Mouse (Mus musculus) limb, embryonic 14.5 days (tissue): ENCODE results near the gene Smpdl3a. TPM values are rescaled to one million over a fixed set of nuclear protein-coding genes. Genes with fewer than 3 reads are reported as not detected.

Experiments
- ATAC-seq: fragments of 200-750 bp; cut with Nextera tagmentation; 2 replicates; pipeline ENCODE4 v1.8.0; 2017; ENCODE audit warnings: low read depth, moderate number of reproducible peaks, moderate TSS enrichment; ENCODE audit not compliant: low FRiP score
- DNase-seq: peaks from one replicate; pipeline ENCODE4 v3.0.0-alpha.2; 2015; ENCODE audit warnings: low spot score
- H3K27ac ChIP-seq: fragments of 300-500 bp; sonication (generic); replicated peaks from 2 replicates; pipeline ENCODE4 v1.5.1; 2014; ENCODE audit warnings: low read depth, mild to moderate bottlenecking, low read length, moderate library complexity, mixed read lengths
- H3K27me3 ChIP-seq: fragments of 300-500 bp; sonication (generic); 2 replicates; pipeline ENCODE4 v1.6.1; 2014; ENCODE audit warnings: low read length, mixed read lengths; ENCODE audit not compliant: control insufficient read depth, insufficient read depth
- H3K36me3 ChIP-seq: fragments of 300-500 bp; sonication (generic); 2 replicates; pipeline ENCODE4 v1.6.1; 2014; ENCODE audit warnings: mild to moderate bottlenecking, low read length, moderate library complexity, mixed read lengths; ENCODE audit not compliant: control insufficient read depth, insufficient read depth
- H3K4me1 ChIP-seq: fragments of 300-500 bp; sonication (generic); 2 replicates; pipeline ENCODE4 v1.6.1; 2014; ENCODE audit warnings: antibody characterized with exemption, low read length, mixed read lengths; ENCODE audit not compliant: control insufficient read depth, insufficient read depth
- H3K4me2 ChIP-seq: fragments of 300-500 bp; sonication (generic); replicated peaks from 2 replicates; pipeline ENCODE4 v1.6.1; 2014; ENCODE audit warnings: low read depth, mild to moderate bottlenecking, low read length, moderate library complexity; ENCODE audit not compliant: severe bottlenecking
- H3K4me3 ChIP-seq: fragments of 300-500 bp; sonication (generic); replicated peaks from 2 replicates; pipeline ENCODE4 v1.5.1; 2014; ENCODE audit warnings: low read length
- H3K9ac ChIP-seq: fragments of 300-500 bp; sonication (generic); 2 replicates; pipeline ENCODE4 v1.6.1; 2014; ENCODE audit warnings: mild to moderate bottlenecking, low read depth, low read length, moderate library complexity; ENCODE audit not compliant: severe bottlenecking
- H3K9me3 ChIP-seq: fragments of 300-500 bp; sonication (generic); 2 replicates; pipeline ENCODE4 v1.6.1; 2016; ENCODE audit warnings: low read length; ENCODE audit not compliant: control insufficient read depth
- POLR2A ChIP-seq: fragments of 200-500 bp; IDR thresholded peaks from 2 replicates; pipeline ENCODE4 v1.8.0; 2012; ENCODE audit warnings: inconsistent platforms, mild to moderate bottlenecking, moderate library complexity, borderline replicate concordance; ENCODE audit not compliant: insufficient read depth, insufficient read length; ENCODE audit errors: extremely low read depth
- WGBS: fragments of 180-500 bp; shearing (Covaris S2); extraction: QIAGEN DNeasy Blood & Tissue Kit; methylation state at CpG from one replicate; pipeline ENCODE4 v1.1.7; 2014; 5-methylcytosine and 5-hydroxymethylcytosine counted together
- polyA plus RNA-seq, 2 experiments: library from polyadenylated mRNA; depleted of rRNA in 1 of 2; stranded (reverse) in 1 of 2; unstranded in 1 of 2; fragments of >200 nt; fragmentation: Nextera tagmentation in 1 of 2; extraction: Ambion mirVana in 1 of 2; gene quantifications; 2 replicates each; pipeline versions ENCODE4 v1.2.1 to v1.2.3; 2012 to 2014

Smpdl3a gene
- polyA plus RNA-seq, 2 experiments: 13.7 to 14.3 TPM

GRCm38 (mm10) chr10:57760694-57761093 is 33.4 kb upstream of the Smpdl3a start:
- Histone ChIP-seq H3K36me3 (no peaks in the 10 kb centered on the region), H3K4me1 (no peaks in the 10 kb centered on the region), H3K4me2 (no peak overlapping the region), H3K27me3 (no peaks in the 10 kb centered on the region), H3K4me3 (no peak overlapping the region), H3K9ac (no peak overlapping the region), H3K27ac (no peak overlapping the region), H3K9me3 (no peaks in the 10 kb centered on the region)
- no peak for ATAC-seq
- no peak for TF ChIP-seq POLR2A
- 70% methylated on average over 3 of the region's 3 CpGs for WGBS
- DNase-seq: no peak

GRCm38 (mm10) chr10:57763044-57763443 is 31.1 kb upstream of the Smpdl3a start:
- H3K9me3 ChIP-seq: no peaks in the 10 kb centered on the region
- no peak overlapping the region for H3K4me3 ChIP-seq
- no peak overlapping the region for H3K4me2 ChIP-seq
- H3K27me3 ChIP-seq: no peaks in the 10 kb centered on the region
- ATAC-seq (no peak), DNase-seq (no peak)
- no peak overlapping the region for H3K27ac ChIP-seq
- H3K4me1 ChIP-seq: no peaks in the 10 kb centered on the region
- no peak for TF ChIP-seq POLR2A
- no peak overlapping the region for H3K9ac ChIP-seq
- WGBS: 31% methylated on average over 1 of the region's 1 CpGs
- H3K36me3 ChIP-seq: no peaks in the 10 kb centered on the region

GRCm38 (mm10) chr10:57783289-57784130 is 10.6 kb upstream of the Smpdl3a start:
- peaks cover 10% of the 10 kb centered on the region for H3K4me1 ChIP-seq
- no peak overlapping the region for H3K27ac ChIP-seq
- DNase-seq (no peak), ATAC-seq (no peak)
- no peak overlapping the region for H3K4me3 ChIP-seq
- TF ChIP-seq POLR2A: no peak
- H3K4me2 ChIP-seq: no peak overlapping the region
- H3K9me3 ChIP-seq: no peaks in the 10 kb centered on the region
- H3K27me3 ChIP-seq: no peaks in the 10 kb centered on the region
- 31% methylated on average over 12 of the region's 13 CpGs for WGBS
- no peaks in the 10 kb centered on the region for H3K36me3 ChIP-seq
- H3K9ac ChIP-seq: no peak overlapping the region

- H3K9ac ChIP-seq: no peak overlapping the region
- WGBS: 18% methylated on average over 7 of the region's 7 CpGs
These were observed 9.8 kb upstream of the Smpdl3a start for GRCm38 (mm10) chr10:57784131-57784875.

GRCm38 (mm10) chr10:57784876-57785150 is 9.3 kb upstream of the Smpdl3a start, which contains the start of gene Fabp7:
Gene Fabp7, plus strand, starts transcription at chr10:57784881.
- Histone ChIP-seq H3K4me2 (no peak within 1 kb of the TSS), H3K9ac (no peak within 1 kb of the TSS), H3K27ac (no peak within 1 kb of the TSS), H3K9me3 (no peaks in the 10 kb centered on the region), H3K27me3 (no peaks in the 10 kb centered on the region), H3K36me3 (no peaks in the 10 kb centered on the region), H3K4me3 (no peak within 1 kb of the TSS), H3K4me1 (peaks cover 10% of the 10 kb centered on the region)
- DNase-seq: no peak
- ATAC-seq: no peak
- TF ChIP-seq POLR2A: no peak
- WGBS: 30% methylated on average over 7 of the region's 7 CpGs

More at GRCm38 (mm10) chr10:57784131-57784875, 9.8 kb upstream of the Smpdl3a start:
- Histone ChIP-seq H3K4me2 (no peak overlapping the region), H3K27ac (no peak overlapping the region), H3K4me1 (peaks cover 10% of the 10 kb centered on the region), H3K4me3 (no peak overlapping the region), H3K9me3 (no peaks in the 10 kb centered on the region), H3K36me3 (no peaks in the 10 kb centered on the region), H3K27me3 (no peaks in the 10 kb centered on the region)
- peak; percentile 54 for DNase-seq
- no peak for TF ChIP-seq POLR2A
- no peak for ATAC-seq
